Mouse (Mus musculus): ENCODE measurements around the gene Dvl1. TPM values are rescaled to one million over a fixed set of nuclear protein-coding genes. Genes with fewer than 3 reads are reported as not detected.

Gene Dvl1
- polyA plus RNA-seq, 1 experiment, result 46.6 TPM

GRCm38 (mm10) chr4:155889316-155889715 is 42.1 kb downstream of the Dvl1 start:
- TF ChIP-seq CTCF (IDR thresholded peaks at IDR 0.05; ENCODE audit: control insufficient read depth, insufficient read depth, insufficient read length) (no peak), MYOG (IDR thresholded peaks at IDR 0.05; ENCODE audit: control insufficient read depth, extremely low read depth, insufficient read length) (no peak), FOSL1 (IDR thresholded peaks at IDR 0.05; ENCODE audit: insufficient read depth, low read length, poor library complexity, severe bottlenecking) (no peak), MYOD1 (IDR thresholded peaks at IDR 0.05; ENCODE audit: control insufficient read depth, insufficient read length, low read depth) (no peak), USF1 (IDR thresholded peaks at IDR 0.05; ENCODE audit: low read depth) (no peak), CEBPB (IDR thresholded peaks at IDR 0.05; ENCODE audit: low read depth) (no peak), MAX (IDR thresholded peaks at IDR 0.05) (no peak)

GRCm38 (mm10) chr4:155891011-155891471 is 43.8 kb downstream of the Dvl1 start:
- H3K36me3 ChIP-seq (ENCODE audit: control insufficient read depth, insufficient read depth), result peaks cover 34% of the 10 kb centered on the region
- peaks cover 65% of the 10 kb centered on the region for H3K79me2 ChIP-seq (ENCODE audit: control insufficient read depth, insufficient read depth)
- H3K79me3 ChIP-seq (ENCODE audit: low read depth), result peaks cover 37% of the 10 kb centered on the region
- no peaks in the 10 kb centered on the region for H3K27me3 ChIP-seq (ENCODE audit: control insufficient read depth, insufficient read depth, insufficient read length)
- TF ChIP-seq MYOD1 (IDR thresholded peaks at IDR 0.05; ENCODE audit: control insufficient read depth, insufficient read length, low read depth), result no peak
- no peak for TF ChIP-seq CTCF (IDR thresholded peaks at IDR 0.05; ENCODE audit: control insufficient read depth, insufficient read depth, insufficient read length)
- TF ChIP-seq USF1 (IDR thresholded peaks at IDR 0.05; ENCODE audit: low read depth), result no peak
- TF ChIP-seq MAX (IDR thresholded peaks at IDR 0.05), result no peak
- TF ChIP-seq CEBPB (IDR thresholded peaks at IDR 0.05; ENCODE audit: low read depth), result no peak
- no peak for TF ChIP-seq FOSL1 (IDR thresholded peaks at IDR 0.05; ENCODE audit: insufficient read depth, low read length, poor library complexity, severe bottlenecking)
- no peak for TF ChIP-seq MYOG (IDR thresholded peaks at IDR 0.05; ENCODE audit: control insufficient read depth, extremely low read depth, insufficient read length)
- peak overlapping the region; percentile 85 for H3K4me3 ChIP-seq (ENCODE audit: insufficient read depth, poor library complexity, severe bottlenecking)
- H3ac ChIP-seq (ENCODE audit: control insufficient read depth, insufficient read length, low read depth), result peak overlapping the region; percentile 93

More at GRCm38 (mm10) chr4:155889316-155889715, 42.1 kb downstream of the Dvl1 start:
- no peak overlapping the region for H3ac ChIP-seq (ENCODE audit: control insufficient read depth, insufficient read length, low read depth)
- H3K27me3 ChIP-seq (ENCODE audit: control insufficient read depth, insufficient read depth, insufficient read length), result no peaks in the 10 kb centered on the region
- peaks cover 42% of the 10 kb centered on the region for H3K36me3 ChIP-seq (ENCODE audit: control insufficient read depth, insufficient read depth)
- H3K4me3 ChIP-seq (ENCODE audit: insufficient read depth, poor library complexity, severe bottlenecking), result no peak overlapping the region
- H3K79me3 ChIP-seq (ENCODE audit: low read depth), result peaks cover 22% of the 10 kb centered on the region
- peaks cover 47% of the 10 kb centered on the region for H3K79me2 ChIP-seq (ENCODE audit: control insufficient read depth, insufficient read depth)

GRCm38 (mm10) chr4:155891551-155892001 is 44.4 kb downstream of the Dvl1 start, which contains the start of the genes Pusl1 and Acap3:
Gene Pusl1 (minus strand): TSS chr4:155891781.
Gene Acap3 (plus strand): TSS chr4:155891822.
- Histone ChIP-seq H3K27me3 (ENCODE audit: control insufficient read depth, insufficient read depth, insufficient read length) (no peaks in the 10 kb centered on the region), H3K36me3 (ENCODE audit: control insufficient read depth, insufficient read depth) (peaks cover 35% of the 10 kb centered on the region), H3K79me2 (ENCODE audit: control insufficient read depth, insufficient read depth) (peaks cover 70% of the 10 kb centered on the region), H3ac (ENCODE audit: control insufficient read depth, insufficient read length, low read depth) (peak within 1 kb of the TSS; percentile 93), H3K79me3 (ENCODE audit: low read depth) (peaks cover 41% of the 10 kb centered on the region), H3K4me3 (ENCODE audit: insufficient read depth, poor library complexity, severe bottlenecking) (peak within 1 kb of the TSS; percentile 85)
- TF ChIP-seq CTCF (IDR thresholded peaks at IDR 0.05; ENCODE audit: control insufficient read depth, insufficient read depth, insufficient read length) (no peak), USF1 (IDR thresholded peaks at IDR 0.05; ENCODE audit: low read depth) (peak; percentile 46), MAX (IDR thresholded peaks at IDR 0.05) (peak; percentile 74), MYOG (IDR thresholded peaks at IDR 0.05; ENCODE audit: control insufficient read depth, extremely low read depth, insufficient read length) (no peak), FOSL1 (IDR thresholded peaks at IDR 0.05; ENCODE audit: insufficient read depth, low read length, poor library complexity, severe bottlenecking) (no peak), CEBPB (IDR thresholded peaks at IDR 0.05; ENCODE audit: low read depth) (no peak), MYOD1 (IDR thresholded peaks at IDR 0.05; ENCODE audit: control insufficient read depth, insufficient read length, low read depth) (no peak)

- H3K79me3 ChIP-seq (ENCODE audit: low read depth), result peaks cover 44% of the 10 kb centered on the region
- H3K27me3 ChIP-seq (ENCODE audit: control insufficient read depth, insufficient read depth, insufficient read length), result no peaks in the 10 kb centered on the region
- H3ac ChIP-seq (ENCODE audit: control insufficient read depth, insufficient read length, low read depth), result peak overlapping the region; percentile 70
- peaks cover 73% of the 10 kb centered on the region for H3K79me2 ChIP-seq (ENCODE audit: control insufficient read depth, insufficient read depth)
- no peak for TF ChIP-seq MYOG (IDR thresholded peaks at IDR 0.05; ENCODE audit: control insufficient read depth, extremely low read depth, insufficient read length)
- no peak for TF ChIP-seq MAX (IDR thresholded peaks at IDR 0.05)
- TF ChIP-seq MYOD1 (IDR thresholded peaks at IDR 0.05; ENCODE audit: control insufficient read depth, insufficient read length, low read depth), result no peak
- TF ChIP-seq CTCF (IDR thresholded peaks at IDR 0.05; ENCODE audit: control insufficient read depth, insufficient read depth, insufficient read length), result no peak
- TF ChIP-seq CEBPB (IDR thresholded peaks at IDR 0.05; ENCODE audit: low read depth), result no peak
- no peak for TF ChIP-seq FOSL1 (IDR thresholded peaks at IDR 0.05; ENCODE audit: insufficient read depth, low read length, poor library complexity, severe bottlenecking)
- TF ChIP-seq USF1 (IDR thresholded peaks at IDR 0.05; ENCODE audit: low read depth), result no peak
- peak overlapping the region; percentile 85 for H3K4me3 ChIP-seq (ENCODE audit: insufficient read depth, poor library complexity, severe bottlenecking)
- peaks cover 35% of the 10 kb centered on the region for H3K36me3 ChIP-seq (ENCODE audit: control insufficient read depth, insufficient read depth)
Observed at GRCm38 (mm10) chr4:155892017-155892416, 44.8 kb downstream of the Dvl1 start.

GRCm38 (mm10) chr4:155892438-155893211 is 45.4 kb downstream of the Dvl1 start:
- H3K4me3 ChIP-seq (ENCODE audit: insufficient read depth, poor library complexity, severe bottlenecking), result peak overlapping the region; percentile 85
- TF ChIP-seq MYOG (IDR thresholded peaks at IDR 0.05; ENCODE audit: control insufficient read depth, extremely low read depth, insufficient read length) (no peak), MAX (IDR thresholded peaks at IDR 0.05) (no peak)

More at GRCm38 (mm10) chr4:155892438-155893211, 45.4 kb downstream of the Dvl1 start:
- H3K36me3 ChIP-seq (ENCODE audit: control insufficient read depth, insufficient read depth), result peaks cover 31% of the 10 kb centered on the region
- H3K79me3 ChIP-seq (ENCODE audit: low read depth), result peaks cover 45% of the 10 kb centered on the region
- no peaks in the 10 kb centered on the region for H3K27me3 ChIP-seq (ENCODE audit: control insufficient read depth, insufficient read depth, insufficient read length)
- peaks cover 73% of the 10 kb centered on the region for H3K79me2 ChIP-seq (ENCODE audit: control insufficient read depth, insufficient read depth)
- H3ac ChIP-seq (ENCODE audit: control insufficient read depth, insufficient read length, low read depth), result peak overlapping the region; percentile 70
